In the genomic region with DNA sequence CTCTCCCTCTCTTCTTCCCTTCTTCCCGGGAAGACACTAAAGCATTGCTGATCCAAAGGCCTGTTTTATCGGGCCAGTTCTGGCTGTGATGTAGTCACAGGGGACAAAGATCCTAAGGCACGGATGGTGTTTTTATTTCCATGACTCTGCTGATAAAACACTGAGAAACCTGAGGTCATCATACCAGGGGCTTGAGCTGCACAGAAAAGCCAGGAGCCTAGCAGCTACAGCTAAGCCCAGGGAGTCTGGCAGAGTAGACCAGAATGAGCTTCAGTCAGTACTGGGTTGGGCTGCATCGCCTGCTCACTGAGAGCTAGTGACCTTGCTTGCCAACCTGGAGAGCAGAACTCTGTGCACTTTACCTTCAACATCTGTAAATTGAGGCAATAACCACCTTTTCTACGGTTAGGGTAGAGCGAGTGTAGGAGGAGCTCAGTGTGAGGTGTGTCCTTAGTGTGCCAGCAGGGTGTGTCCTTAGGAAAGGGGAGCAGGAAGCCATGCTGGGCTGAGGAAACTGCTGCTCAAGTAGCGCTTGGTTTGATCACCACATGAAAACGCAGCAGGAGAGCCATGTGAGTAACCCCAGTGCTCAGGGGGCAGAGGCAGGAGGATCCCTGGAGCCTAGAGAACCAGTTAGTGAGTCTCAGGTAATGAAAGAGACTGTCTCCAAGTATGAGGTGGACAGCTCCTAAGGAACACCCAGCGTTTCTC, we compare ENCODE assay signal across 15 mouse cellular contexts.
A peak's percentile ranks its signal among the peaks of the same experiment; 100 is the strongest.
DNase-seq lines count a peak whose midpoint lies in the region; ATAC-seq and TF ChIP-seq lines count a peak whose summit lies in the region.
"Had no signal": no experiment of that assay in that cellular context is flagged by ENCODE, and none has a peak within 500 bp of the region (broad histone marks: within the 10 kb centered on the region; RNA-seq: fewer than 3 reads in every experiment).

No protein-coding gene starts in this region.

- no peak overlapping the region for H3K4me2 ChIP-seq in heart, embryonic 15.5 days
- H3K4me2 ChIP-seq: hindbrain, embryonic 12.5 days; lung, embryonic 14.5 days had no signal

- H3K36me3 ChIP-seq in kidney, adult 2 months (ENCODE audit: control insufficient read depth, insufficient read depth, low read length): no peaks in the 10 kb centered on the region
- H3K36me3 ChIP-seq in heart, embryonic 15.5 days: no peaks in the 10 kb centered on the region
- H3K36me3 ChIP-seq in forebrain, embryonic 10.5 days (replicated peaks): no peaks in the 10 kb centered on the region
- H3K36me3 ChIP-seq: hindbrain, embryonic 12.5 days had no signal

- ATAC-seq in heart, embryonic 15.5 days (replicated peaks; ENCODE audit: insufficient number of reproducible peaks, insufficient read depth, low FRiP score, low read depth): peak; percentile 68
- peak; percentile 32; the same call in 1 of the 2 replicates for ATAC-seq in megakaryocyte-erythroid progenitor cell, adult 5-6 weeks (replicated peaks; ENCODE audit: low FRiP score, low TSS enrichment, poor library complexity, severe bottlenecking)
- ATAC-seq: midbrain, embryonic 16.5 days had no signal

- H3K4me3 ChIP-seq in kidney, adult 2 months (ENCODE audit: insufficient read depth, low read depth, low read length): no peak overlapping the region
- no peak overlapping the region for H3K4me3 ChIP-seq in heart, embryonic 15.5 days
- no peak overlapping the region for H3K4me3 ChIP-seq in forebrain, embryonic 10.5 days
- H3K4me3 ChIP-seq: hindbrain, embryonic 12.5 days had no signal

- H3K9ac ChIP-seq in heart, embryonic 15.5 days: no peak overlapping the region
- H3K9ac ChIP-seq: hindbrain, embryonic 12.5 days; lung, embryonic 14.5 days had no signal

- no peak for TF ChIP-seq CTCF in kidney, adult 2 months (conservative IDR thresholded peaks at IDR 0.05; ENCODE audit: insufficient read depth, insufficient read length, low read depth, low read length)

- H3K27ac ChIP-seq in kidney, adult 2 months (ENCODE audit: insufficient read depth, low read depth, low read length): 0 out of 2 replicates have a peak overlapping the region, but pooled peaks have one; percentile 10
- H3K27ac ChIP-seq in heart, embryonic 15.5 days: peak overlapping the region; percentile 50
- H3K27ac ChIP-seq in forebrain, embryonic 10.5 days: no peak overlapping the region
- H3K27ac ChIP-seq: hindbrain, embryonic 12.5 days had no signal

- no peak for DNase-seq in kidney, adult 2 months
- DNase-seq in kidney, postnatal 36 days: no peak
- peak; percentile 81 for DNase-seq in ZHBTc4 (ENCODE audit: low read depth, low spot score)
- no peak for DNase-seq in adipocyte (ENCODE audit: low spot score)
- DNase-seq in forebrain, embryonic 10.5 days (ENCODE audit: extremely low spot score, low spot score): no peak
- no peak for DNase-seq in lung, adult 18-20 months
- DNase-seq: adrenal gland, postnatal 25 days; cerebellum, adult 9-11 months; gastrocnemius, postnatal 25 days; kidney, adult 18-20 months; lung, embryonic 14.5 days had no signal

- peaks cover 8% of the 10 kb centered on the region; the same call in 1 of the 2 replicates for H3K4me1 ChIP-seq in kidney, adult 2 months (ENCODE audit: control insufficient read depth, insufficient read depth, low read length)
- peaks cover 12% of the 10 kb centered on the region for H3K4me1 ChIP-seq in heart, embryonic 15.5 days (replicated peaks)
- peaks cover 39% of the 10 kb centered on the region for H3K4me1 ChIP-seq in forebrain, embryonic 10.5 days

- 69% methylated on average over 9 of the region's 9 CpGs for WGBS in kidney, adult 2 months
- 60% methylated on average over 9 of the region's 9 CpGs for WGBS in heart, embryonic 15.5 days
- 87% methylated on average over 9 of the region's 9 CpGs for WGBS in forebrain, embryonic 10.5 days

- TF ChIP-seq POLR2A in kidney, adult 2 months (IDR thresholded peaks at IDR 0.05; ENCODE audit: low read depth, low read length): no peak

- H3K9me3 ChIP-seq in heart, embryonic 15.5 days (replicated peaks): no peaks in the 10 kb centered on the region
- 0 out of 2 replicates have a peak, but pooled peaks cover under 1% of the 10 kb centered on the region for H3K9me3 ChIP-seq in forebrain, embryonic 10.5 days
- H3K9me3 ChIP-seq: hindbrain, embryonic 12.5 days had no signal

- no peaks in the 10 kb centered on the region for H3K27me3 ChIP-seq in kidney, adult 2 months (replicated peaks; ENCODE audit: control insufficient read depth, insufficient read depth, low read length)
- no peaks in the 10 kb centered on the region for H3K27me3 ChIP-seq in heart, embryonic 15.5 days
- H3K27me3 ChIP-seq in forebrain, embryonic 10.5 days (ENCODE audit: poor library complexity, severe bottlenecking): 0 out of 2 replicates have a peak, but pooled peaks cover 5% of the 10 kb centered on the region
- H3K27me3 ChIP-seq: hindbrain, embryonic 12.5 days had no signal
